Mouse (Mus musculus) midbrain, embryonic 13.5 days (tissue): Measurements from ENCODE around the gene Noto. TPM values are rescaled to one million over a fixed set of nuclear protein-coding genes. Genes with fewer than 3 reads are reported as not detected.

ENCODE experiments used
- ATAC-seq: fragments of 200-750 bp; cut with Nextera tagmentation; 2 replicates; pipeline ENCODE4 v1.8.0; 2017; ENCODE audit warnings: mild to moderate bottlenecking, moderate TSS enrichment, moderate library complexity
- H3K27ac ChIP-seq: fragments of 300-500 bp; sonication (generic); 2 replicates; pipeline ENCODE4 v1.5.1; 2015; ENCODE audit warnings: inconsistent platforms, mild to moderate bottlenecking, moderate library complexity
- H3K27me3 ChIP-seq: fragments of 300-500 bp; sonication (generic); 2 replicates; pipeline ENCODE4 v1.6.1; 2015; ENCODE audit warnings: mild to moderate bottlenecking, inconsistent platforms
- H3K36me3 ChIP-seq: fragments of 300-500 bp; sonication (generic); 2 replicates; pipeline ENCODE4 v1.6.1; 2015; ENCODE audit warnings: mild to moderate bottlenecking, inconsistent platforms
- H3K4me1 ChIP-seq: fragments of 300-500 bp; sonication (generic); replicated peaks from 2 replicates; pipeline ENCODE4 v1.6.1; 2015; ENCODE audit warnings: inconsistent platforms
- H3K4me2 ChIP-seq: fragments of 300-500 bp; sonication (generic); replicated peaks from 2 replicates; pipeline ENCODE4 v1.6.1; 2015; ENCODE audit warnings: moderate library complexity, mild to moderate bottlenecking, inconsistent platforms
- H3K4me3 ChIP-seq: fragments of 300-500 bp; sonication (generic); replicated peaks from 2 replicates; pipeline ENCODE4 v1.5.1; 2015; ENCODE audit warnings: mild to moderate bottlenecking, inconsistent platforms
- H3K9ac ChIP-seq: fragments of 300-500 bp; sonication (generic); replicated peaks from 2 replicates; pipeline ENCODE4 v1.6.1; 2015; ENCODE audit warnings: mild to moderate bottlenecking, inconsistent platforms
- H3K9me3 ChIP-seq: fragments of 300-500 bp; sonication (generic); 2 replicates; pipeline ENCODE4 v1.6.1; 2016; ENCODE audit warnings: mild to moderate bottlenecking, inconsistent platforms
- WGBS: fragments of 180-500 bp; shearing (Covaris S2); methylation state at CpG from one replicate; pipeline ENCODE4 v1.1.7; 2015; 5-methylcytosine and 5-hydroxymethylcytosine counted together
- polyA plus RNA-seq: library from polyadenylated mRNA; unstranded; fragments of >200 nt; fragmentation: Nextera tagmentation; extraction: Ambion mirVana; gene quantifications from 2 replicates; pipeline ENCODE4 v1.2.1, GENCODE M21; 2015

The Noto gene
- polyA plus RNA-seq, 1 experiment from 2014 or later, result not detected

DNA sequence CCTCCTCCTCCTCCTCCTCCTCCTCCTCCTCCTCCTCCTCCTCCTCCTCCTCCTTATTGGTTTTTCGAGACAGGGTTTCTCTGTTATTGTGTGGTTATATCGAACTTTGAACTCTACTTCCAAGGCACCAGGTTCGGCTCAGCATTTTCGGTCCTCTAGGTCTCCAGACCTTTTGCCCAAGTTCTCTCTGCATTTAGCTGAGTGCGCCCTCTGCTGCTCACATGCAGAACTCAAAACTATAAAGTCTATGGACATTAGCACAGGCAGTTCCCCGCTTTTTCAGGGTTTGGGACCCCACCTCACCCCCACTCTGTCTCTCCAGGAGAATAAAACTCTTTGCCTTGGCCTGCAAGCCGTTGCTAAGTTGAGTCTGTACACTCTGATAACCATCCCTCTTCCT is 31.9 kb upstream of the Noto start:
- Histone ChIP-seq H3K27ac (no peak overlapping the region), H3K4me2 (no peak overlapping the region), H3K27me3 (no peaks in the 10 kb centered on the region), H3K4me1 (no peaks in the 10 kb centered on the region), H3K9me3 (no peaks in the 10 kb centered on the region), H3K36me3 (no peaks in the 10 kb centered on the region), H3K4me3 (no peak overlapping the region), H3K9ac (no peak overlapping the region)
- no peak for ATAC-seq
- WGBS, result 28% methylated on average over 6 of the region's 7 CpGs

DNA sequence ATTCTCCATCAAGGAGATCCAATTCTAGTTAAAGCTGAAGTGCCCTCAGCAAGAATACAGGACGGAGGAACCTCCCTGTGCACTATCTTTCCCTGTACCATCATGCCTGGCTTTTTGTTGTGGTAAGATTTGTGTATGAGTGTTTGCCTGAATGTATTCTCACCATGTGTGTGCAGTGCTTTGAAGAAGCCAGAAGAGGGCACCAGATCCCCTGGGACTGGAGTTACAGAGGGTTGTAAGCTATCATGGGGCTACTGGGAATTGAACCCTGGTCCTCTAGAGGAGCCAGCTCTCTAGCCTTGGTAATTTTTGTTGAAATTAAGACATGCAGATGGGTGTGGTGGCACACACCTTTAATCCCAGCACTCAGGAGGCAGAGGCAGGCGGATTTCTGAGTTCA is 28.3 kb upstream of the Noto start:
- no peak overlapping the region for H3K27ac ChIP-seq
- no peaks in the 10 kb centered on the region for H3K27me3 ChIP-seq
- no peak for ATAC-seq
- no peaks in the 10 kb centered on the region for H3K36me3 ChIP-seq
- no peak overlapping the region for H3K9ac ChIP-seq
- H3K4me3 ChIP-seq, result no peak overlapping the region
- H3K9me3 ChIP-seq, result no peaks in the 10 kb centered on the region
- H3K4me1 ChIP-seq, result 0 out of 2 replicates have a peak, but pooled peaks cover 3% of the 10 kb centered on the region
- H3K4me2 ChIP-seq, result no peak overlapping the region
- WGBS, result 86% methylated on average over 2 of the region's 2 CpGs

DNA sequence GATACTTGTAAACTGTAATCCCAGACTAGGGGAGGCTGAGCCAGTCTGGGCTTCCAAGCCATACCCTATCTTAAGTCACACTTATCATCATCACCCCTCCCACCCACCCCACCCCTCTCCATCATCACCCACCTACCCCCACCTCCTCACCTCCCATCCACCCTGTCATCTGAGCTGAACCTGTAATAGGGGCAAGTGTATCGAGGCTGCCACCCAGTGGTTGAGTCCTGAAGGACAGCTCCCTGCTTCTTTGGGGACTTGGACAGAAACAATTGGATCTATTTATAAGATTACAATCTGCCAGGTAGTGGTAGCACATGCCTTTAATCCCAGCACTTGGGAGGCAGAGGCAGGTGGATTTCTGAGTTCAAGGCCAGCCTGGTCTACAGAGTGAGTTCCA is 26.5 kb upstream of the Noto start:
- Histone ChIP-seq H3K4me3 (no peak overlapping the region), H3K36me3 (no peaks in the 10 kb centered on the region), H3K4me1 (0 out of 2 replicates have a peak, but pooled peaks cover 3% of the 10 kb centered on the region), H3K4me2 (no peak overlapping the region), H3K9ac (no peak overlapping the region), H3K27ac (no peak overlapping the region), H3K9me3 (no peaks in the 10 kb centered on the region), H3K27me3 (no peaks in the 10 kb centered on the region)
- WGBS, result 50% methylated on average over 1 of the region's 1 CpGs
- ATAC-seq, result no peak

DNA sequence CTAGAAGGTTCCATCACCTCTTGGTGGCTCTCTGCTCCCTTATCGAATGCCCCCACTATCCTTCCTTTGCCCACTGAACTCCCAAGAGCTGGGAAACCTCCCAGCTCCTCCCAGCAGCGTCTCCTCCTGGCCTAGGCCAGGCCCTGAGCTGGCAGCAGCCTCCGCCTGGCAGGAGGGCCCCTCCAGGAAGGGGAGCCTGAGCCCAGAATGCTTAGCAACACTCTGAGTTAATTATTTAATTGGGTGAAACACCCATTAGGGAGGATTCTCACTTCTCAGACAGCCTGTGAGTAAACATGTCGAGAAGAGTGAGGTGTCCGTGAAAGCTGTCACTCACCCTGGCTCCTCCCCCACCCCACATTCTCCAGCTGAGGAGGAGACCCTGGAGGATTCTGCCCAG is 24.0 kb upstream of the Noto start:
- H3K4me1 ChIP-seq, result 0 out of 2 replicates have a peak, but pooled peaks cover 11% of the 10 kb centered on the region
- H3K27ac ChIP-seq, result no peak overlapping the region
- WGBS, result 39% methylated on average over 5 of the region's 5 CpGs
- H3K4me3 ChIP-seq, result no peak overlapping the region
- no peaks in the 10 kb centered on the region for H3K36me3 ChIP-seq
- no peak overlapping the region for H3K4me2 ChIP-seq
- no peak for ATAC-seq
- H3K9me3 ChIP-seq, result no peaks in the 10 kb centered on the region
- H3K27me3 ChIP-seq, result no peaks in the 10 kb centered on the region
- no peak overlapping the region for H3K9ac ChIP-seq

DNA sequence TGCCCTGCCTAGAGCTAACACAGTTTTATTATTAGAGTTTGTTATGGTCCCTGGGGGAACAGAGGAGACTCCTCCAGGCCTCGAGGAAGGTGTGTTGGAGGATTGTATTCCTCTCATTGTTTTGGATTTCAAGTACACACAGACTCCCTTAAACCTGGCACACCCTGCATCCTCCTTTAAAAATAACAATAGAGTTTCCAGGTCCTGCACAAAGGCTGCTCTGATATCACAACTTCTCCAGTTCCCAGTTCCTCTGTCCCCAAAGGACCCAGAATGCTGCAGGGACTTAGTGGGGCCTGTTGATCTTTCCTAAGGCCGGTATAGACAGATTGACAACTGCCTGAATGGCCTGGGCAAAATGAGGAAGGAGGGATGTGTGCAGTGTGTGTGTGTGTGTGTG is 21.1 kb upstream of the Noto start:
- Histone ChIP-seq H3K9ac (no peak overlapping the region), H3K4me3 (no peak overlapping the region), H3K9me3 (no peaks in the 10 kb centered on the region), H3K36me3 (no peaks in the 10 kb centered on the region), H3K4me2 (no peak overlapping the region), H3K27me3 (peaks cover 5% of the 10 kb centered on the region), H3K4me1 (0 out of 2 replicates have a peak, but pooled peaks cover 11% of the 10 kb centered on the region), H3K27ac (peak overlapping the region; percentile 63)
- 44% methylated on average over 2 of the region's 2 CpGs for WGBS
- ATAC-seq, result no peak

DNA sequence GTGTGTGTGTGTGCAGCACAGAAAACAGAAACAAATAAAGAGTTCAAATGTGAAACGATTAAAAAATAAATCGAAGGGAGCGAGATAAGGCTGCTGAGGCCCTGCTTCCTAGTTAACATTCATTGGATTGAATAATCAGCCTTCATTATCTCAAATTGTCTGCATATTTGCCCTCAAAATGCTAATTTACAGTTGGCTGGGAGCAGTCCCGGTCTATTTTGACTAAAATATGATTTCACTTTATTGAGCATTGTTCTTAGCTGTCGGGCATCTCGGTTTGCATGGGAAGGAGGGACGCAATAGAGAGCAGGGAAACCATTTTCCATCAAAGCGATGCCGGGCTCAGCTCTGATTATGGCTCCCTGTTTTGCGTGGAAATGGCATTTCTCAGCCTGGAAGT is 20.6 kb upstream of the Noto start:
- WGBS, result 64% methylated on average over 10 of the region's 10 CpGs

DNA sequence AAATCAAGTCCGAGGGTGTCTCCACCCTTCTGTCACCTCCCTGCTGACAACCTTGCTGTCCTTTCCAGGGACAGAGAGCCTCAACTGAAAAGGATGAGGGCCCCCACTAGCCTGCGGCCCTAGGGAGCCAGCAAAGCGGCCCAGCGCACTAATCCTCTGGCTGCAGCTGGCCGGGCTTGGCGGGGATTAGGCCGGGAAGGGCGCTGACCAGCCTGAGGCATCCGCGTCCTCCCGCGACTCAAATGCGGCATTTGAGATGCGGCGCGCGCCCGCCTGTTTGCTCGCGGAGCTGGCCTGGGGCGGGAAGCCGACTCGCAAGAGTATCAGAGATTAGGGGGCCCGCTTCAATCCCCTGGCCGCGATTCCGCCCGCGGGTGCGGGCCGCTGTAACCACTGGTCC is 14.7 kb upstream of the Noto start:
- peaks cover 34% of the 10 kb centered on the region for H3K27me3 ChIP-seq
- H3K27ac ChIP-seq, result no peak overlapping the region
- peak; percentile 26; the same call in 1 of the 2 replicates for ATAC-seq

More for the DNA sequence above, 20.6 kb upstream of the Noto start:
- H3K27me3 ChIP-seq, result peaks cover 9% of the 10 kb centered on the region
- H3K4me3 ChIP-seq, result no peak overlapping the region
- H3K4me1 ChIP-seq, result 0 out of 2 replicates have a peak, but pooled peaks cover 11% of the 10 kb centered on the region
- peak overlapping the region; percentile 78 for H3K27ac ChIP-seq
- ATAC-seq, result no peak
- H3K9ac ChIP-seq, result no peak overlapping the region
- H3K36me3 ChIP-seq, result no peaks in the 10 kb centered on the region
- H3K4me2 ChIP-seq, result no peak overlapping the region
- H3K9me3 ChIP-seq, result no peaks in the 10 kb centered on the region

DNA sequence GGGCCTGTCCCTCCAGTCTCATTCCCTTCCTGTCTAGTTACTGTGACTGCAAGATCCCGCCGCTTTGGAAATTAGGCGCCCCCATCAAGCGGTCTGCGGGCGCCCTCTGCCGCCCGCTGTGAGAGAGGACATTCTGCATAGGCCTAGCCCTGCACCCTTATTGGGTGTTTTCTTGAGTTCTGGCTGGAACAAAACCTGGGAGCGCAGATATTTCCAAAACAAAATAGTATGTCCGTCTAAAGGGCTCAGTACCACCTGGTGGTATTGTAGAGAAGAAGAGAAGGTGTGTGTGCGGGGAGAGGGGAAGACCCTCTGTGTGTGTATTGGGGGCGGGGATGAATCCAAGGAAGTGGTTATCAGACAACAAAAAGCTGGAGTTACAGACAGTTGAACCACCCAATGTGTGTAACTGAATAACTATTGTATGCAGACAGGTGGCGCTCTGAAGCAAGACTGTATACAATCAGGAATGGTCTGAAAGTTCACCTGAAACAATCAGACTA is 12.9 kb upstream of the Noto start:
- Histone ChIP-seq H3K4me3 (no peak overlapping the region), H3K27me3 (peaks cover 34% of the 10 kb centered on the region), H3K4me1 (peaks cover 15% of the 10 kb centered on the region), H3K9ac (no peak overlapping the region), H3K36me3 (no peaks in the 10 kb centered on the region), H3K4me2 (no peak overlapping the region), H3K9me3 (no peaks in the 10 kb centered on the region), H3K27ac (no peak overlapping the region)
- WGBS, result 9% methylated on average over 13 of the region's 13 CpGs
- ATAC-seq, result peak; percentile 85

More for the DNA sequence above, 14.7 kb upstream of the Noto start:
- peak overlapping the region; percentile 56 for H3K4me2 ChIP-seq
- under 1% methylated on average over 31 of the region's 31 CpGs for WGBS
- peak overlapping the region; percentile 57 for H3K9ac ChIP-seq
- no peaks in the 10 kb centered on the region for H3K9me3 ChIP-seq
- H3K4me3 ChIP-seq, result peak overlapping the region; percentile 30
- no peaks in the 10 kb centered on the region for H3K36me3 ChIP-seq
- peaks cover 15% of the 10 kb centered on the region for H3K4me1 ChIP-seq

DNA sequence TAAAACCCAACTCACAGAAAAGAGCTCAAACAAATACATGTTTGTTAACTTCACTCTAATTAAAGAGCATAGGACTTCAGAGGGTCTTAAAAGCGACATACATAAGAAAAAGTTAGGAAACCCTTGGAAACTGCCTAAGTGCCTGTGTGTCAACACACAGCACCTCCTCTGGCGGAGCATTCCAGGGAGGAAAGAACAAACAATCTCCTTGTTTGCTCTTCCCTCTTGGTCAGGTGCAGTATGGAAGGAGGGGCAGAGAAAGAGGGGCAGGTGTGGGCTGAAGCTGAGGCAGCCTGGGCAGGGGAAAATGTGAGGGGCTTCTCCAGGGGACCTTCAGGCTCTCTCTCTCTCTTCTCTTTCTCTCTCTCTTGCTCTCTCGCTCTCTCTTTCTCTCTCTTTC is 7.9 kb upstream of the Noto start:
- ATAC-seq, result no peak
- Histone ChIP-seq H3K9ac (no peak overlapping the region), H3K4me1 (no peaks in the 10 kb centered on the region), H3K9me3 (no peaks in the 10 kb centered on the region), H3K36me3 (no peaks in the 10 kb centered on the region), H3K4me3 (no peak overlapping the region), H3K27me3 (no peaks in the 10 kb centered on the region), H3K27ac (no peak overlapping the region), H3K4me2 (no peak overlapping the region)
- 65% methylated on average over 3 of the region's 3 CpGs for WGBS

DNA sequence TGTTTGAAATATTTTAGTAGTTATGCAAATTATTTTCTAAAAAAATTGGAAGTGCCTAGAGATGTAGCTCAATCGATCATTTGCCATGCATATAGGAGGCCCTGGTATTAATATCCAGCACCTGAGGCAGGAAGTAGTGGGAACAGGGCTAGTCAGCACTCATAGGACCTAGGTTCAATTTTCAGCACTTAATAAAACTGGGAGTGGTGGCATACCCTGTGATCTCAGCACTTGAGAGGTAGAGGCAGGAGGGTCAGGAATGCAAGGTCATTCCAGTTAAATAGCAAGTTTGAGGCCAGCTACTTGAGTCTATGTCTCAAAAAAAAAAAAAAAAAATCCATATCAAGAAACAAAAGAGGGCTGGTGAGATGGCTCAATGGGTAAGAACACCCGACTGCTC is 4.5 kb upstream of the Noto start:
- Histone ChIP-seq H3K4me1 (no peaks in the 10 kb centered on the region), H3K36me3 (no peaks in the 10 kb centered on the region), H3K9ac (no peak overlapping the region), H3K4me3 (no peak overlapping the region), H3K27ac (no peak overlapping the region), H3K27me3 (peaks cover 17% of the 10 kb centered on the region), H3K4me2 (no peak overlapping the region), H3K9me3 (no peaks in the 10 kb centered on the region)
- ATAC-seq, result no peak
- WGBS, result 84% methylated on average over 2 of the region's 2 CpGs

DNA sequence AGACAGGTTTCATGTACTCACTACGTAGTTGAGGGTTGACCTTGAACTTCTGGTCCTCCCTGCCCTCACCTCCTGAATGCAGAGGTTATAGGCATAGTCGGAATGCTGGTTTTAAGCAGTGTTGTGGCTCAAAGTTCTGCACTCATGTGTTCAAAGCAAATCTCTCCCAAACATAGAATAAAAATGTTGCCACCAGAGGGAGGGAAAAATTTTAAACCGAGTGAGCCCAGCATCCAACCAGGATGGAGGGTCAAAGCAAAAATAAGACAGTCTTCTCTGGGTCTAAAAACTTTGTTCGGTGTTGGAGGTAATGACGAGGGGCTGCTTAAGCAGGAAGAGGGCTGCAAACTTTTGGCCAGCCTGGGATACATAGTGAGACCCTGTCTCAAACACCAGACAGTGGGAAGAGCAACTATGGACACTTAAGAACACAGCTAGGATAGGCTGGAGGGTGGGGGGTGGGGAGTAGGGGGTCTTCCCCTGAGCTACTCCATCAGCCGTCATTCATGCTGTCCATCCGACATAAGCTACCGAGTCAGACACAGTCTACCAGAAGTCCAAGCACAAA is 7.7 kb downstream of the Noto start:
- H3K36me3 ChIP-seq, result no peaks in the 10 kb centered on the region
- H3K27ac ChIP-seq, result no peak overlapping the region
- no peak; the same call in none of the 2 replicates for ATAC-seq
- peak overlapping the region; percentile 79 for H3K4me2 ChIP-seq
- H3K27me3 ChIP-seq, result no peaks in the 10 kb centered on the region
- peak overlapping the region; percentile 81 for H3K4me3 ChIP-seq
- no peaks in the 10 kb centered on the region for H3K9me3 ChIP-seq
- peak overlapping the region; percentile 76 for H3K9ac ChIP-seq
- peaks cover 15% of the 10 kb centered on the region; the same call in 1 of the 2 replicates for H3K4me1 ChIP-seq
- WGBS, result 48% methylated on average over 8 of the region's 8 CpGs

DNA sequence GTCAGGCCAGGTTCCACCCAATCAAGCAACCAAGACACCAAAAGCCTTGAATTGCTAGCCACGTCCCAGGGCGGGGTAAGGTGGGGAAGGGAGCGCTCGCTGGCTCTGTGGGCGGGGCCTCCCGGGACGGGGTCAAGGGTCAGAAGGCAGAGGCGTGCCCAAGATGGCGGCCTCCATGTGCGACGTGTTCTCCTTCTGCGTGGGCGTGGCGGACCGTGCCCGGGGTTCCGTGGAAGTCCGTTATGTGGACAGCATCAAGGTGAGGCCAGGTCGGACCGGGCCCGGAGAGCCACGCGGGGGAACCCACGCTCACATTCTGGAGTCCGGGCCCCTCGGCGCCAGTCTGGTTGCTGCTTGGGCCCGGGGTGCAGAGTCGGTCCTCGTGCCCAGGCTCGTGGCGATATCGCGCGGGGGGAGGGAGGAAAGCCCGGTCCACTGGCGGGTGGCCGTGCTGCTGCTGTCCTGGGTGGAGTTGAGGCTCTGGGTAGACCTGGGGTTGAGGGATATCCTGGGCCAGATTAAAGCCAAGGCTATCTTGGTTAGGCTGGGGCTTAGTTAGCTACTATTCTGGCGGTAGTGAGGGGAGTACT is 8.3 kb downstream of the Noto start, which contains the start of gene Smyd5:
Smyd5 (plus strand) TSS at position 148 of the 590 bp plus-strand sequence.
- Histone ChIP-seq H3K27me3 (no peaks in the 10 kb centered on the region), H3K4me1 (peaks cover 15% of the 10 kb centered on the region; the same call in 1 of the 2 replicates), H3K9ac (peak within 1 kb of the TSS; percentile 76), H3K36me3 (no peaks in the 10 kb centered on the region), H3K9me3 (no peaks in the 10 kb centered on the region), H3K4me3 (peak within 1 kb of the TSS; percentile 81), H3K27ac (no peak within 1 kb of the TSS), H3K4me2 (peak within 1 kb of the TSS; percentile 79)
- ATAC-seq, result peak; percentile 80
- under 1% methylated on average over 39 of the region's 39 CpGs for WGBS
